Mouse (Mus musculus) erythroblast, adult 5-6 weeks (primary cell): ENCODE measurements around the gene Mvp. TPM values are rescaled to one million over a fixed set of nuclear protein-coding genes. Genes with fewer than 3 reads are reported as not detected.
A peak's percentile ranks its signal among the peaks of the same experiment; 100 is the strongest.

Source experiments
- ATAC-seq: replicated peaks from 2 replicates; pipeline ENCODE4 v1.8.0; 2016; ENCODE audit warnings: moderate number of reproducible peaks, mild to moderate bottlenecking, moderate TSS enrichment, inconsistent platforms; ENCODE audit not compliant: poor library complexity, low FRiP score, severe bottlenecking
- total RNA-seq, 2 experiments: library from RNA; stranded (forward) in 1 of 2; stranded (reverse) in 1 of 2; fragments of 150-400 nt in 1 of 2; fragments of 200-764, 138-1000 nt in 1 of 2; gene quantifications; 2 replicates each; pipeline versions ENCODE4 v1.2.3 to v1.2.4; 2015 to 2017; ENCODE audit warnings: low replicate concordance in 2 of 2

The Mvp gene
- total RNA-seq, 2 experiments from 2014 or later, result 1.5 to 5.5 TPM

GRCm38 (mm10) chr7:126959780-126960179 is 54.6 kb downstream of the Mvp start:
- no peak for ATAC-seq

GRCm38 (mm10) chr7:126955125-126955524 is 59.3 kb downstream of the Mvp start:
- no peak for ATAC-seq

- ATAC-seq, result no peak
These were observed 61.8 kb downstream of the Mvp start for GRCm38 (mm10) chr7:126952646-126953045.

DNA sequence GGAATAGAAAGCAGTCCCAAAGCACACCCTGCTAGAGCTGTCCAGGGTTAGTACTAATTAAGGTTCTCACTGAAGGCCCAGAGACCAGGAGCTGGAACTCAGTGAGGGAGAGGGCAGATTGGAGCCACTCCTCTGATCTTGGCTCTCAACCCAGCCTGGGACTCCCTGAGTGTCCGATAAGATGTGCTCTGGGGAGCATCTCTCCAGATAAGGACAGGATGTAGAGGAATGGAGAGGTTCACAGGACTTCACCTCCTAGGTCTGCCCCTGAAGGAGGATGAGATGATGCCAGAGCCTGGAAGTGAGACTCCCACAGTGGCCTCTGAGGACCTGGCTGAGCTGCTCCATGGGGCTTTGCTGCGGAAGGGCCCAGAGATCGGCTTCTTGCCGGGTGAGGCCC is 62.7 kb downstream of the Mvp start:
- no peak for ATAC-seq

DNA sequence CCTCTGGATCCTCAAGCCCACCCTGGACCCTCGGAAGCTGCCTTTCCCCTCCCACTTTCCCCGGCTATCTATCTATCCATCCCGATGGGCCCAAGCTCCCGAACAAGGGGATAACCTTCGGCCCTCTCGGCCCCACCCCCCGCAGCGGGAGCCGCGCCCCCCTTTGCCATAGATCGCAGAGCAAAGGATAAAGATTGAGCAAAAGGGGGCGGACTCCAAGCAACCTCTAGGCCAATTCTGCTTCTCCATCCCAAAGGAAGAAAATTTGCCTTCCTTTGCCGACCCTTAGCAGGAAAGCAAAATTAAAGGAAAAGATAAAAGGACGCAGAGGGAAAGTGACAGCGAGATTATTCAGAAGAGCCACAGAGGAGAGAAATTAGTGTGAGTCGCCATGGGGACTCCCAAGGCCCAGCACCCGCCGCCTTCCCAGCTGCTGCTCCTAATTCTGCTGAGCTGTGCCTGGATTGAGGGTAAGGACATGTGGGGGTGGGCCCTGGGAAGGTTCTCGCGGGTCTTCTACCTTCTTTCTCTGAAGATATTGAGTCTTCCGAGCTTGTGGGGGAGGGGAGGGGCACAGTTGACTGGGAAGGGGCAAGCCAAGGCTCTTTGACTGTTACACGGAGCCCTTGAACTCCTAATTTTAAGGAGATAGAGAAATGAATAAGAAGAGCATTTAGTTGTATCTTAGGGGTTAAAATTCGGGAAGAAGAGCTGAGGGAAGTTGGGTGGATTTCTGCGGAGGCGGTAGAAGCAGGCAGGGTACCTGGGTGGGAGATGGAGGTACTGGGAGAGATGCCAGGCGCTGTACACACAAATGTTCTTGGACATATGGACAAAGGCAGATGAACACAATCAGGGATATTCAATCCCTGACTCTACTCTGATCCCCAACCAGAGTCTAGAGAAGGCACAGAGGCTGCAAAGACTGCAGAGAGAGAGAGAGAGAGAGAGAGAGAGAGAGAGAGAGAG is 63.5 kb downstream of the Mvp start:
- no peak for ATAC-seq

- peak; percentile 73 for ATAC-seq
These were observed 64.4 kb downstream of the Mvp start, which contains the start of gene Sez6l2 for GRCm38 (mm10) chr7:126949793-126950646. Gene Sez6l2 (plus strand): TSS chr7:126950563.

GRCm38 (mm10) chr7:126949403-126949792 is 65.0 kb downstream of the Mvp start, which contains the start of gene Asphd1:
Gene Asphd1 (minus strand): TSS chr7:126949582.
- no peak for ATAC-seq

DNA sequence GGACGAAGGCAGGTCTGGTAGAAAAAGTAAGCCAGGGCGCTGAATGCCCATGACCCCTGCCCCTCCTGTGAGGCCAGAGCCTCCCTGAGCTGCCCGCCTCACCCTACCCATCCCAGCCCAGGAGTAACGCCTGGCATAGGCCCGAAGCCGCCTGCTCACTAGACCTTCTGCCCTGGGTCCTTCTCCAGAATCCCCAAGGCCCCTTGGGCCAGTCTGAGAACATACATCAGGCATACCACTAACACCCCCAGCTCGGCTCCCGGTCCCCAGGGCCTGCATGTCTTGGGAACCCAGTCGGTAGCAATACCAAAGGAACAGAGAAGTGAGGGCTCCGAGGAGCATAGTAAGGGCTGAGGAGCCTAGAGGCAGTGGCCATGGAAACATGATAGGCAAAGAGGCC is 65.8 kb downstream of the Mvp start:
- ATAC-seq, result no peak

DNA sequence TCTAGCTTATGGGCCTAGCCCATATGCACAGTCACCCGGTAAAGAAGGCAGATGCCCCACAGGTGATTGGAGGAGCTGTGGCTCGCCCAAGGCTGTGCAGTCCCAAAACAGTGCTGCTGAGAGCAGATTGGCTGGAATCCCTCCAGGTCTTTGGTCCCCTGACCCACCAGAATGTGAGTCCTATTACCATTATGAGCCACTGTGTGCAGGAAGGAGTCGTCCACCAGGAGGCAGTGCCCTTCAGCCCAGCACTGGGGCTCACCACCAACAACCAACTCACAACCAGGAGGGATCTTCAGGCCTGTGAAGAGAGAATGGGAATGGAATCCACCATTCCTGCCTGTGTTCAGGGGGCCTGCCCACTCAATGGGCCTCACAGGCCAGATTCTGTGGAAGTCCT is 67.9 kb downstream of the Mvp start:
- peak; percentile 41; the same call in 1 of the 2 replicates for ATAC-seq

DNA sequence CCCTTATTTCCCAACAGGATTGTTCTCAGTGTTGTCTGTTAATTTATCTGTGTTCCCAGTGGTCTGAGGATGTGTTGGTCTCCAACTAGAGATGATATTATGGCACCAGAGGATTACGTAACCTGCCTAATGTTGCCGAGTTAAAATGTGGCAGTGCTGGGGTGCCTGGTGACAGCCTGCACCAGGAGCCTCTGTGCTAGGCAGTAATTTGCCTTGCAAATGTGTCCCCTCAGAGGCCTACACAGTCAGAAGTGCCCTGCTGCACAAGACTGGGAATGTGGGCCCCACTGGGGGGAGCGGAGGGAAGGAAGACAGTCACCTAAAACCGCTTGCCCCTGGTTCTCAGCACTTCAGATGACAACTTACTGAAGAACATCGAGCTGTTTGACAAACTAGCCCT is 72.6 kb downstream of the Mvp start:
- ATAC-seq, result no peak

DNA sequence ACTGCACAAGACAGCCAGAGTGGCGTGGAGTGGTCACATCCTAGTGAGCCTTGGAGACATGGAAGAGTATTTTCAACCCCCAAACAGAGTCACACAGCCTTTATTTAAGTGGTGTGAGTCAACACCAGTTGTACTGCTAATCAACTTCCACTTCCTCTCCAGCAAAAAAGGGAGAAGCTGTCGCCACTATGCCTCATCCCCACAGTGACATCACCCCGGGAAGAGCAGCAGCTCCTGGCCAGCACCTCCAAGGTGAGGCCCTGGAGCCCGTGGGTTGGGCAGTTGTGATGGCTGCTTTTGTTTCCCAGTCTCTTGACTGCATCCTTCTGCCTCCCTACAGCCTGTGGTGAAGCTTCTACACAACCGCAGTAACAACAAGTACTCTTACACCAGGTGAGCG is 73.2 kb downstream of the Mvp start:
- no peak for ATAC-seq

Other genes starting within 250 kb of the Mvp start
Only the 30 nearest of the 33 such genes appear.
- gene Tbx6, start 233.1 kb downstream of the Mvp start, total RNA-seq (2015; ENCODE audit: low replicate concordance), result 28.8 and 31.9 TPM in 2 replicates
- gene Tbx6, start 233.1 kb downstream of the Mvp start, total RNA-seq (2017; ENCODE audit: low replicate concordance), result 12.3 and 23.2 TPM in 2 replicates
- gene Ppp4c, start 222.1 kb downstream of the Mvp start, total RNA-seq (2015; ENCODE audit: low replicate concordance), result 46.7 and 84.9 TPM in 2 replicates
- 43.5 and 62.7 TPM in 2 replicates for gene Ppp4c, start 222.1 kb downstream of the Mvp start, total RNA-seq (2017; ENCODE audit: low replicate concordance)
- not detected in 2 replicates for gene Fam57b, start 217.0 kb downstream of the Mvp start, total RNA-seq (2015; ENCODE audit: low replicate concordance)
- gene Fam57b, start 217.0 kb downstream of the Mvp start, total RNA-seq (2017; ENCODE audit: low replicate concordance), result not detected in 2 replicates
- gene 4930451I11Rik, start 183.0 kb downstream of the Mvp start, total RNA-seq (2015; ENCODE audit: low replicate concordance), result not detected in 2 replicates
- not detected in 2 replicates for gene 4930451I11Rik, start 183.0 kb downstream of the Mvp start, total RNA-seq (2017; ENCODE audit: low replicate concordance)
- gene Doc2a, start 167.2 kb downstream of the Mvp start, total RNA-seq (2015; ENCODE audit: low replicate concordance), result not detected in 2 replicates
- not detected in 2 replicates for gene Doc2a, start 167.2 kb downstream of the Mvp start, total RNA-seq (2017; ENCODE audit: low replicate concordance)
- gene Hirip3, start 152.6 kb downstream of the Mvp start, total RNA-seq (2015; ENCODE audit: low replicate concordance), result 5.2 and 9.2 TPM in 2 replicates
- 38.2 and 40.8 TPM in 2 replicates for gene Hirip3, start 152.6 kb downstream of the Mvp start, total RNA-seq (2017; ENCODE audit: low replicate concordance)
- 14.4 and 35.5 TPM in 2 replicates for gene Ino80e, start 152.2 kb downstream of the Mvp start, total RNA-seq (2015; ENCODE audit: low replicate concordance)
- gene Ino80e, start 152.2 kb downstream of the Mvp start, total RNA-seq (2017; ENCODE audit: low replicate concordance), result 4.9 and 9.9 TPM in 2 replicates
- 6.9 and 9.6 TPM in 2 replicates for gene Taok2, start 129.9 kb downstream of the Mvp start, total RNA-seq (2015; ENCODE audit: low replicate concordance)
- 17.0 and 31.8 TPM in 2 replicates for gene Taok2, start 129.9 kb downstream of the Mvp start, total RNA-seq (2017; ENCODE audit: low replicate concordance)
- gene Tmem219, start 91.7 kb downstream of the Mvp start, total RNA-seq (2015; ENCODE audit: low replicate concordance), result 4.0 and 6.3 TPM in 2 replicates
- gene Tmem219, start 91.7 kb downstream of the Mvp start, total RNA-seq (2017; ENCODE audit: low replicate concordance), result 2.1 and 6.8 TPM in 2 replicates
- 0.77 and 6.9 TPM in 2 replicates for gene Kctd13, start 85.7 kb downstream of the Mvp start, total RNA-seq (2015; ENCODE audit: low replicate concordance)
- 0.42 and 1.7 TPM in 2 replicates for gene Kctd13, start 85.7 kb downstream of the Mvp start, total RNA-seq (2017; ENCODE audit: low replicate concordance)
- gene Asphd1, start 65.0 kb downstream of the Mvp start, total RNA-seq (2015; ENCODE audit: low replicate concordance), result not detected in 2 replicates
- not detected in 2 replicates for gene Asphd1, start 65.0 kb downstream of the Mvp start, total RNA-seq (2017; ENCODE audit: low replicate concordance)
- gene Sez6l2, start 64.1 kb downstream of the Mvp start, total RNA-seq (2015; ENCODE audit: low replicate concordance), result not detected in 2 replicates
- gene Sez6l2, start 64.1 kb downstream of the Mvp start, total RNA-seq (2017; ENCODE audit: low replicate concordance), result 0.84 TPM in 1 of 2 replicates, not detected in the other
- gene Cdipt, start 38.7 kb downstream of the Mvp start, total RNA-seq (2015; ENCODE audit: low replicate concordance), result 14.8 and 23.1 TPM in 2 replicates
- 9.5 and 20.9 TPM in 2 replicates for gene Cdipt, start 38.7 kb downstream of the Mvp start, total RNA-seq (2017; ENCODE audit: low replicate concordance)
- gene Cdiptos, start 38.5 kb downstream of the Mvp start, total RNA-seq (2015; ENCODE audit: low replicate concordance), result 5.0 TPM in 1 of 2 replicates, not detected in the other
- gene Cdiptos, start 38.5 kb downstream of the Mvp start, total RNA-seq (2017; ENCODE audit: low replicate concordance), result not detected in 2 replicates
- not detected in 2 replicates for gene Pagr1b, start 1.9 kb upstream of the Mvp start, total RNA-seq (2015; ENCODE audit: low replicate concordance)
- not detected in 2 replicates for gene Pagr1b, start 1.9 kb upstream of the Mvp start, total RNA-seq (2017; ENCODE audit: low replicate concordance)
- gene Pagr1a, start 2.7 kb upstream of the Mvp start, total RNA-seq (2015; ENCODE audit: low replicate concordance), result 13.4 and 18.8 TPM in 2 replicates
- 7.0 and 7.1 TPM in 2 replicates for gene Pagr1a, start 2.7 kb upstream of the Mvp start, total RNA-seq (2017; ENCODE audit: low replicate concordance)
- 1.7 and 1.9 TPM in 2 replicates for gene Gm42742, start 6.5 kb upstream of the Mvp start, total RNA-seq (2015; ENCODE audit: low replicate concordance)
- gene Gm42742, start 6.5 kb upstream of the Mvp start, total RNA-seq (2017; ENCODE audit: low replicate concordance), result 8.1 and 9.1 TPM in 2 replicates
- not detected in 2 replicates for gene Prrt2, start 6.6 kb upstream of the Mvp start, total RNA-seq (2015; ENCODE audit: low replicate concordance)
- gene Prrt2, start 6.6 kb upstream of the Mvp start, total RNA-seq (2017; ENCODE audit: low replicate concordance), result 1.5 TPM in 1 of 2 replicates, not detected in the other
- 44.9 and 51.3 TPM in 2 replicates for gene Maz, start 12.4 kb upstream of the Mvp start, total RNA-seq (2015; ENCODE audit: low replicate concordance)
- 25.0 and 49.5 TPM in 2 replicates for gene Maz, start 12.4 kb upstream of the Mvp start, total RNA-seq (2017; ENCODE audit: low replicate concordance)
- 50.5 and 71.7 TPM in 2 replicates for gene Kif22, start 27.9 kb upstream of the Mvp start, total RNA-seq (2015; ENCODE audit: low replicate concordance)
- 57.3 and 83.1 TPM in 2 replicates for gene Kif22, start 27.9 kb upstream of the Mvp start, total RNA-seq (2017; ENCODE audit: low replicate concordance)
- not detected in 2 replicates for gene Zg16, start 72.7 kb upstream of the Mvp start, total RNA-seq (2015; ENCODE audit: low replicate concordance)
- gene Zg16, start 72.7 kb upstream of the Mvp start, total RNA-seq (2017; ENCODE audit: low replicate concordance), result 3.2 and 5.0 TPM in 2 replicates
- 19.8 and 26.8 TPM in 2 replicates for gene AI467606, start 76.7 kb upstream of the Mvp start, total RNA-seq (2015; ENCODE audit: low replicate concordance)
- gene AI467606, start 76.7 kb upstream of the Mvp start, total RNA-seq (2017; ENCODE audit: low replicate concordance), result 17.1 and 19.9 TPM in 2 replicates
- gene Qprt, start 107.6 kb upstream of the Mvp start, total RNA-seq (2015; ENCODE audit: low replicate concordance), result 1.7 TPM in 1 of 2 replicates, not detected in the other
- gene Qprt, start 107.6 kb upstream of the Mvp start, total RNA-seq (2017; ENCODE audit: low replicate concordance), result 0.34 TPM in 1 of 2 replicates, not detected in the other
- gene Spn, start 123.2 kb upstream of the Mvp start, total RNA-seq (2015; ENCODE audit: low replicate concordance), result 15.8 and 24.9 TPM in 2 replicates
- 58.3 and 60.0 TPM in 2 replicates for gene Spn, start 123.2 kb upstream of the Mvp start, total RNA-seq (2017; ENCODE audit: low replicate concordance)
- gene Cd2bp2, start 181.4 kb upstream of the Mvp start, total RNA-seq (2015; ENCODE audit: low replicate concordance), result 8.4 and 36.9 TPM in 2 replicates
- 17.9 and 22.9 TPM in 2 replicates for gene Cd2bp2, start 181.4 kb upstream of the Mvp start, total RNA-seq (2017; ENCODE audit: low replicate concordance)
- gene Tbc1d10b, start 193.8 kb upstream of the Mvp start, total RNA-seq (2015; ENCODE audit: low replicate concordance), result 8.1 and 23.0 TPM in 2 replicates
- gene Tbc1d10b, start 193.8 kb upstream of the Mvp start, total RNA-seq (2017; ENCODE audit: low replicate concordance), result 77.5 and 122 TPM in 2 replicates
- gene Mylpf, start 194.3 kb upstream of the Mvp start, total RNA-seq (2015; ENCODE audit: low replicate concordance), result 6.5 and 9.8 TPM in 2 replicates
- gene Mylpf, start 194.3 kb upstream of the Mvp start, total RNA-seq (2017; ENCODE audit: low replicate concordance), result 16.2 and 61.5 TPM in 2 replicates
- 1.5 and 5.2 TPM in 2 replicates for gene Zfp553, start 218.4 kb upstream of the Mvp start, total RNA-seq (2015; ENCODE audit: low replicate concordance)
- gene Zfp553, start 218.4 kb upstream of the Mvp start, total RNA-seq (2017; ENCODE audit: low replicate concordance), result 2.0 and 3.2 TPM in 2 replicates
- 189 and 204 TPM in 2 replicates for gene Sept1, start 218.5 kb upstream of the Mvp start, total RNA-seq (2015; ENCODE audit: low replicate concordance)
- gene Sept1, start 218.5 kb upstream of the Mvp start, total RNA-seq (2017; ENCODE audit: low replicate concordance), result 179 and 191 TPM in 2 replicates
- gene Zfp771, start 229.7 kb upstream of the Mvp start, total RNA-seq (2015; ENCODE audit: low replicate concordance), result 1.7 TPM in 1 of 2 replicates, not detected in the other
- gene Zfp771, start 229.7 kb upstream of the Mvp start, total RNA-seq (2017; ENCODE audit: low replicate concordance), result 0.70 TPM in 1 of 2 replicates, not detected in the other